Mouse (Mus musculus) limb, embryonic 14.5 days (tissue): ENCODE measurements at regions not wholly inside any gene's neighbourhood (a gene's known extent, or its start where the extent isn't known, plus 50 kb on each side); places are given as distances from the start of the nearest gene placed in this dataset.

Experiments used
- ATAC-seq: fragments of 200-750 bp; cut with Nextera tagmentation; 2 replicates; pipeline ENCODE4 v1.8.0; 2017; ENCODE audit warnings: low read depth, moderate number of reproducible peaks, moderate TSS enrichment; ENCODE audit not compliant: low FRiP score
- DNase-seq: peaks from one replicate; pipeline ENCODE4 v3.0.0-alpha.2; 2015; ENCODE audit warnings: low spot score
- H3K27ac ChIP-seq: fragments of 300-500 bp; sonication (generic); replicated peaks from 2 replicates; pipeline ENCODE4 v1.5.1; 2014; ENCODE audit warnings: low read depth, mild to moderate bottlenecking, low read length, moderate library complexity, mixed read lengths
- H3K27me3 ChIP-seq: fragments of 300-500 bp; sonication (generic); 2 replicates; pipeline ENCODE4 v1.6.1; 2014; ENCODE audit warnings: low read length, mixed read lengths; ENCODE audit not compliant: control insufficient read depth, insufficient read depth
- H3K36me3 ChIP-seq: fragments of 300-500 bp; sonication (generic); 2 replicates; pipeline ENCODE4 v1.6.1; 2014; ENCODE audit warnings: mild to moderate bottlenecking, low read length, moderate library complexity, mixed read lengths; ENCODE audit not compliant: control insufficient read depth, insufficient read depth
- H3K4me1 ChIP-seq: fragments of 300-500 bp; sonication (generic); 2 replicates; pipeline ENCODE4 v1.6.1; 2014; ENCODE audit warnings: antibody characterized with exemption, low read length, mixed read lengths; ENCODE audit not compliant: control insufficient read depth, insufficient read depth
- H3K4me2 ChIP-seq: fragments of 300-500 bp; sonication (generic); replicated peaks from 2 replicates; pipeline ENCODE4 v1.6.1; 2014; ENCODE audit warnings: low read depth, mild to moderate bottlenecking, low read length, moderate library complexity; ENCODE audit not compliant: severe bottlenecking
- H3K4me3 ChIP-seq: fragments of 300-500 bp; sonication (generic); replicated peaks from 2 replicates; pipeline ENCODE4 v1.5.1; 2014; ENCODE audit warnings: low read length
- H3K9ac ChIP-seq: fragments of 300-500 bp; sonication (generic); 2 replicates; pipeline ENCODE4 v1.6.1; 2014; ENCODE audit warnings: mild to moderate bottlenecking, low read depth, low read length, moderate library complexity; ENCODE audit not compliant: severe bottlenecking
- H3K9me3 ChIP-seq: fragments of 300-500 bp; sonication (generic); 2 replicates; pipeline ENCODE4 v1.6.1; 2016; ENCODE audit warnings: low read length; ENCODE audit not compliant: control insufficient read depth
- POLR2A ChIP-seq: fragments of 200-500 bp; IDR thresholded peaks from 2 replicates; pipeline ENCODE4 v1.8.0; 2012; ENCODE audit warnings: inconsistent platforms, mild to moderate bottlenecking, moderate library complexity, borderline replicate concordance; ENCODE audit not compliant: insufficient read depth, insufficient read length; ENCODE audit errors: extremely low read depth
- WGBS: fragments of 180-500 bp; shearing (Covaris S2); extraction: QIAGEN DNeasy Blood & Tissue Kit; methylation state at CpG from one replicate; pipeline ENCODE4 v1.1.7; 2014; 5-methylcytosine and 5-hydroxymethylcytosine counted together

DNA sequence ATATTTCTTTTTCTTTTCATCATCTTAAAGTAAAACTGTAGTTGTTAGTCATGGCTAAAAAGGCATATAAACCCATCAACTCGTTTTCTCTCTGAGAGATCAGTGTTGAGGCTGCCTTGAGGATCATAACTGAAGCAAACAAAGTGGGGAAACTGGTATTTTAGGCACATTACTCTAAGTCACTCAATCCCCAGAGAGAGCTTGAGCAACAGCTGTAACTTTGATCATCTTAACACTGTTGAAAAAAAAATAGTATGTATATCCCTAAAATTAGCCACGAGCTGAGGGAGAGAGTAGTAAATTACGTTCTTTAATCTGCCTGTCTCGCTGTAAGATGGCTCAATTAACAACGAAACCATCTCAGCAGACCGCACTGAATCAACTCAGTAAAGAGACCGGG is 67.2 kb upstream of the Skap2 start:
- no peak overlapping the region for H3K27ac ChIP-seq
- WGBS = 12% methylated on average over 7 of the region's 7 CpGs
- peaks cover 9% of the 10 kb centered on the region for H3K4me1 ChIP-seq
- no peaks in the 10 kb centered on the region for H3K36me3 ChIP-seq
- no peak for TF ChIP-seq POLR2A
- no peak overlapping the region for H3K4me2 ChIP-seq
- H3K9ac ChIP-seq = no peak overlapping the region
- no peak overlapping the region for H3K4me3 ChIP-seq
- no peaks in the 10 kb centered on the region for H3K9me3 ChIP-seq
- ATAC-seq (no peak), DNase-seq (peak; percentile 72)
- no peaks in the 10 kb centered on the region for H3K27me3 ChIP-seq

DNA sequence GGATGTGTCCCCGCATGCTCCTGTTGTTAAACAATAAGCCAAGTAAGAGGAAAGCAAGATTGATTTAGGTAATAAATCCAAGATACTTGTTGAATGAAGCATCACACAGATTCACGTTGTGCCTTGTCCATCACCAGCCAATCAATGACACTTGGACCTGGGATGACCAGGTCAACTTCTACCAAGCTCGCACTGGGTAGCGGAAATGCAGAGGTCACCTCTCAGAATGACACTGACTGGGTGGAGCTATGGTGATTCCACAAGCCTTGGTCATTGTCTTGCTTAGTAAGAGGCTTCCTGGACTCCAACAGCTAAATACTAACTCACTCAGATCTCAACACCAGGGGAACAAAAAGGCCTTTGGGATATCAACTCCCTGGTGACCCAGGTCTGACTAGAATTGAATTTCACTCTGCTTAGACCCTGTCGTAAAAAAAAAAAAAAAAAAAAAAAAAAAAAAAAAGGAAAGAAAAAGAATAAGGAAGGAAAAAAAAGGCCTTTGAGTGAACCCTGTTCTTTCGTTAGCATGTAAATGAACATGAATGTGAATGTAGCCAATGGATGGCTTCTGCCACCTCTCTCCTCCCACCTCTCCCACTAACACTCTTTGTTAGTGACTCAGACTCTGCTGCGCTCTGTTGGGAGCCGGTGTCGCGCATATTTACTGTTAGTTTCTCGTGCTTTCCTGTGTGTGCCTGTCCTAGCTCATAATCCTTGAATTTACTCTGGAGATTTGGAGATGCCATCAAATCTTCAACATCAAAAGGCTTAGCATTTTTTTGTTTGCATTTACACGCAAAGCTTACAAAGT is 66.4 kb upstream of the Skap2 start:
- DNase-seq = no peak
- 28% methylated on average over 12 of the region's 12 CpGs for WGBS

DNA sequence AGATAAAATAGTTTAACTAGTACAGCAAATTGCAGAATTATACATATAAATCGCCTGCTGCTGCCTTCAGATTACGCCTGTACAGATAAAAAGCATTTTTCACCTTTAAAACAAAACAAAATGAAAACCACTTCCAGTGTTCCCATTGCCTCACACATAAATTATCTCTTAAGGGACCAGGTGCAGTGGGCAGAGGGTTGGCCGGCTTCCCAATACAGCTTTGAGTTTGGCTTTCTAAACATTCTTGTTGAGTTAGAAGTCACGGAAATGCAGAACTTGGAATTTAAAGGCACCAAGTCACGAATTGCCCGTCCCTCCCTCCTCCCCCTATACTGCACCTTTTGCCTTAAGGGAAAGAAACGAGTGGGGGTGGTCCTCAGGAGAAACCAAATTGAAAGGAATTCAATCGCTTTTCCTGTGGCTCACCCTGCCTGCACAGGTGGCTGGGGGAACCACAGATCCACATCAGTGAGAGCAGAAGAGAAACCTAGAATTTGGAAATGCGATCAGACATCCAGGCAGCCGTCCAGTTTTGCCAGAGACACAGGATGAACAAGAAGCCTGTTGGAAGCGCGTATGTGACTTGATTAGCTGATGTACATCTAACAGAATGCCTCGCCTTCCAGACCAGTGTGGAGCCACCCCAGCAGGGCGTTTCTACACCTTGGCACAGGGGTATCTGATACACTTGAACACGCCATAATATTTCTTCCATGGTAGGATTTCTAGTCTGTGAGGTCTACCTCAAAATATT is 64.0 kb upstream of the Skap2 start:
- ATAC-seq = no peak
- H3K9ac ChIP-seq = no peak overlapping the region
- peak; percentile 56 for DNase-seq
- H3K9me3 ChIP-seq = no peaks in the 10 kb centered on the region
- no peak overlapping the region for H3K4me2 ChIP-seq
- no peaks in the 10 kb centered on the region for H3K27me3 ChIP-seq
- 37% methylated on average over 15 of the region's 15 CpGs for WGBS
- no peak overlapping the region for H3K27ac ChIP-seq
- no peaks in the 10 kb centered on the region for H3K36me3 ChIP-seq
- TF ChIP-seq POLR2A = no peak
- H3K4me3 ChIP-seq = no peak overlapping the region
- peaks cover 9% of the 10 kb centered on the region for H3K4me1 ChIP-seq

More for the DNA sequence above, 66.4 kb upstream of the Skap2 start:
- no peaks in the 10 kb centered on the region for H3K27me3 ChIP-seq
- TF ChIP-seq POLR2A = no peak
- no peaks in the 10 kb centered on the region for H3K36me3 ChIP-seq
- H3K9ac ChIP-seq = no peak overlapping the region
- no peak overlapping the region for H3K4me3 ChIP-seq
- H3K27ac ChIP-seq = no peak overlapping the region
- ATAC-seq = no peak
- H3K9me3 ChIP-seq = no peaks in the 10 kb centered on the region
- H3K4me2 ChIP-seq = no peak overlapping the region; the same call in 1 of the 2 replicates
- H3K4me1 ChIP-seq = peaks cover 9% of the 10 kb centered on the region

DNA sequence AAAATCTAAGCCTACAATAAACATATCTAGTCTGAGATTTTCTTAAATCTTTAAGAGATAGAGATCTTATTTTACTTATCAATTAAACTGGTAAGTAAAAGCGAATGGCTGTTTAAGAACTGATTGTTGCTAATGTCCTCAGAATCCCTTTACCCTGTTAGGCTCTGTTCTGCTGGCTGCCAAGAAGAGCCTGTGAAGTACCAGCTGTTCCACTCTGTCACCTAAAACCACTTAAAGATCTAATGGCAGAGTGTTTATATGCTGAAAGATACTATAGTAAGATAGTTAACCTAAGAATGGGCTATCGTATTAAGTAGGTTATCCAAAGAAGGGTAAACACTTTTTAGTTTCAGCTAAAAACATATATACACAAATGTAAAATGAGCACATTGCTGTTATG is 62.6 kb upstream of the Skap2 start:
- Histone ChIP-seq H3K9ac (no peak overlapping the region), H3K4me1 (peaks cover 9% of the 10 kb centered on the region), H3K4me2 (no peak overlapping the region), H3K4me3 (no peak overlapping the region), H3K9me3 (no peaks in the 10 kb centered on the region), H3K27me3 (no peaks in the 10 kb centered on the region), H3K27ac (no peak overlapping the region), H3K36me3 (no peaks in the 10 kb centered on the region)
- no peak for ATAC-seq
- WGBS = 89% methylated on average over 2 of the region's 2 CpGs
- DNase-seq = no peak
- TF ChIP-seq POLR2A = no peak

DNA sequence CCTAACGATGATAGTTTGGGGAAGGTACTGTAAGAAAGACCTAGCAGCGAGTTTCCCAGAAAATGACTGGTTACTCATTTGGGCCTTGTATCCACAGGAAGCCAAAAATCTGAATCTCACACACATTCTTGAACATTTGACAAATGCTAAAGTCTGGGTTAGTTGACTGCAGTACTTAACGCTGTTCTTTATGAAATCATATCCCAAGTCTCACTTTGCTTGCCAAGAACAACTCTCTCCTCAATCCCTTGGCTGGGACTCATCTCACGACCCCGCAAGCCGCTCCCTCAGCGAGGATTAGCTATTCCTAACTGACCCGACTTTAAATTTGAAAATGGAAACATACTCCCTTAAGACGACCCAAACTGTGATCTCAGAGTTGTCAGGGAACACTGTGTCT is 54.8 kb upstream of the Skap2 start:
- H3K27ac ChIP-seq = no peak overlapping the region
- no peaks in the 10 kb centered on the region for H3K27me3 ChIP-seq
- no peak for ATAC-seq
- H3K4me2 ChIP-seq = no peak overlapping the region
- H3K9me3 ChIP-seq = no peaks in the 10 kb centered on the region
- no peak overlapping the region for H3K4me3 ChIP-seq
- peaks cover 13% of the 10 kb centered on the region for H3K4me1 ChIP-seq
- peak; percentile 40 for DNase-seq
- 56% methylated on average over 9 of the region's 9 CpGs for WGBS
- no peak for TF ChIP-seq POLR2A
- no peaks in the 10 kb centered on the region for H3K36me3 ChIP-seq
- H3K9ac ChIP-seq = no peak overlapping the region
